Comparison of ENCODE assay signal across 14 mouse cellular contexts in genomic region chr11:86646885-86647459, GRCm38 (mm10). TPM values are rescaled to one million over a fixed set of nuclear protein-coding genes. Genes with fewer than 3 reads are reported as not detected.
DNase-seq lines count a peak whose midpoint lies in the region; ATAC-seq and TF ChIP-seq lines count a peak whose summit lies in the region.
"Had no signal": no experiment of that assay in that cellular context is flagged by ENCODE, and none has a peak within 500 bp of the region (broad histone marks: within the 10 kb centered on the region; RNA-seq: fewer than 3 reads in every experiment).

No protein-coding gene starts in this region.

- no peak for ATAC-seq in forebrain, postnatal 0 days
- no peak for ATAC-seq in heart, embryonic 16.5 days (replicated peaks; ENCODE audit: extremely low read depth, insufficient read depth, low FRiP score)
- no peak for ATAC-seq in limb, embryonic 12.5 days (ENCODE audit: insufficient number of reproducible peaks, insufficient read depth, low FRiP score, low TSS enrichment, low read depth)
- no peak for ATAC-seq in stomach, embryonic 15.5 days (ENCODE audit: insufficient read depth, low FRiP score, low read depth)
- ATAC-seq in CD4-positive, CD25-positive, alpha-beta regulatory T cell, adult 4 months = no peak
- ATAC-seq: forebrain, embryonic 16.5 days had no signal

- peaks cover 18% of the 10 kb centered on the region for H3K4me1 ChIP-seq in forebrain, embryonic 10.5 days
- no peaks in the 10 kb centered on the region for H3K4me1 ChIP-seq in forebrain, postnatal 0 days (ENCODE audit: insufficient read depth)
- H3K4me1 ChIP-seq in heart, embryonic 16.5 days (ENCODE audit: control insufficient read depth, insufficient read depth, low read length) = peaks cover 6% of the 10 kb centered on the region
- peaks cover 7% of the 10 kb centered on the region for H3K4me1 ChIP-seq in limb, embryonic 12.5 days (replicated peaks)
- H3K4me1 ChIP-seq in limb, embryonic 10.5 days = no peaks in the 10 kb centered on the region
- H3K4me1 ChIP-seq in stomach, embryonic 15.5 days = no peaks in the 10 kb centered on the region
- H3K4me1 ChIP-seq: hindbrain, embryonic 15.5 days had no signal

- peak overlapping the region; percentile 40; the same call in 1 of the 2 replicates for H3K27ac ChIP-seq in forebrain, embryonic 10.5 days
- no peak overlapping the region for H3K27ac ChIP-seq in forebrain, postnatal 0 days (ENCODE audit: low read depth, low read length)
- H3K27ac ChIP-seq in heart, embryonic 16.5 days (ENCODE audit: low read length) = peak overlapping the region; percentile 49
- 0 out of 2 replicates have a peak overlapping the region, but pooled peaks have one; percentile 2 for H3K27ac ChIP-seq in limb, embryonic 12.5 days
- no peak overlapping the region for H3K27ac ChIP-seq in limb, embryonic 10.5 days
- H3K27ac ChIP-seq in stomach, embryonic 15.5 days = 0 out of 2 replicates have a peak overlapping the region, but pooled peaks have one; percentile 28
- H3K27ac ChIP-seq: hindbrain, embryonic 15.5 days; layer of hippocampus, adult 2 months had no signal

- no peak overlapping the region for H3K4me3 ChIP-seq in forebrain, embryonic 10.5 days
- no peak overlapping the region for H3K4me3 ChIP-seq in forebrain, postnatal 0 days (ENCODE audit: low read depth, low read length)
- H3K4me3 ChIP-seq in heart, embryonic 16.5 days (ENCODE audit: low read length) = no peak overlapping the region
- H3K4me3 ChIP-seq in limb, embryonic 12.5 days (replicated peaks) = no peak overlapping the region
- no peak overlapping the region for H3K4me3 ChIP-seq in limb, embryonic 10.5 days
- no peak overlapping the region for H3K4me3 ChIP-seq in stomach, embryonic 15.5 days (replicated peaks)
- H3K4me3 ChIP-seq: hindbrain, embryonic 15.5 days; layer of hippocampus, adult 2 months had no signal

- intact Hi-C loops in heart, postnatal 36 days (cut with DNase I) = no loop called here

- no peak for DNase-seq in forebrain, embryonic 10.5 days (ENCODE audit: extremely low spot score, low spot score)
- no peak for DNase-seq in forebrain, postnatal 0 days
- no peak for DNase-seq in heart, postnatal 36 days
- DNase-seq in limb, embryonic 10.5 days (ENCODE audit: low spot score) = no peak
- DNase-seq: cerebellum, postnatal 14 days; kidney, adult 18-20 months; thymus, adult 18-20 months had no signal

- TF ChIP-seq CTCF in forebrain, postnatal 0 days (IDR thresholded peaks at IDR 0.05; ENCODE audit: low read depth) = no peak

- H3K36me3 ChIP-seq in forebrain, embryonic 10.5 days (replicated peaks) = peaks cover 15% of the 10 kb centered on the region
- H3K36me3 ChIP-seq in forebrain, postnatal 0 days (ENCODE audit: insufficient read depth) = peaks cover 7% of the 10 kb centered on the region
- H3K36me3 ChIP-seq in heart, embryonic 16.5 days (ENCODE audit: control insufficient read depth, insufficient read depth) = no peaks in the 10 kb centered on the region
- peaks cover 16% of the 10 kb centered on the region for H3K36me3 ChIP-seq in limb, embryonic 12.5 days
- peaks cover 15% of the 10 kb centered on the region for H3K36me3 ChIP-seq in limb, embryonic 10.5 days
- peaks cover 4% of the 10 kb centered on the region; the same call in 1 of the 2 replicates for H3K36me3 ChIP-seq in stomach, embryonic 15.5 days

- no peak overlapping the region for H3K4me2 ChIP-seq in forebrain, postnatal 0 days (ENCODE audit: low read depth)
- peak overlapping the region; percentile 22; the same call in 1 of the 2 replicates for H3K4me2 ChIP-seq in heart, embryonic 16.5 days (ENCODE audit: low read depth, low read length)
- no peak overlapping the region for H3K4me2 ChIP-seq in limb, embryonic 12.5 days
- H3K4me2 ChIP-seq in stomach, embryonic 15.5 days = no peak overlapping the region
- H3K4me2 ChIP-seq: hindbrain, embryonic 15.5 days had no signal

- H3K9me3 ChIP-seq in forebrain, embryonic 10.5 days = no peaks in the 10 kb centered on the region
- H3K9me3 ChIP-seq in forebrain, postnatal 0 days (ENCODE audit: low read length) = no peaks in the 10 kb centered on the region
- no peaks in the 10 kb centered on the region for H3K9me3 ChIP-seq in heart, embryonic 16.5 days (replicated peaks; ENCODE audit: control insufficient read depth, low read length)
- H3K9me3 ChIP-seq in limb, embryonic 12.5 days = no peaks in the 10 kb centered on the region
- no peaks in the 10 kb centered on the region for H3K9me3 ChIP-seq in limb, embryonic 10.5 days (replicated peaks)
- no peaks in the 10 kb centered on the region for H3K9me3 ChIP-seq in stomach, embryonic 15.5 days
- H3K9me3 ChIP-seq: hindbrain, embryonic 15.5 days had no signal

- no peaks in the 10 kb centered on the region for H3K27me3 ChIP-seq in forebrain, embryonic 10.5 days (ENCODE audit: poor library complexity, severe bottlenecking)
- H3K27me3 ChIP-seq in forebrain, postnatal 0 days (ENCODE audit: insufficient read depth, low read length) = no peaks in the 10 kb centered on the region
- H3K27me3 ChIP-seq in heart, embryonic 16.5 days (ENCODE audit: control insufficient read depth, insufficient read depth, low read length) = no peaks in the 10 kb centered on the region
- H3K27me3 ChIP-seq in limb, embryonic 12.5 days = no peaks in the 10 kb centered on the region
- H3K27me3 ChIP-seq in limb, embryonic 10.5 days (ENCODE audit: low read depth, poor library complexity, severe bottlenecking) = no peaks in the 10 kb centered on the region
- H3K27me3 ChIP-seq in stomach, embryonic 15.5 days (replicated peaks) = no peaks in the 10 kb centered on the region
- H3K27me3 ChIP-seq: hindbrain, embryonic 15.5 days had no signal

- 88% methylated on average over 3 of the region's 3 CpGs for WGBS in forebrain, embryonic 10.5 days
- WGBS in forebrain, postnatal 0 days = 86% methylated on average over 3 of the region's 3 CpGs
- 65% methylated on average over 3 of the region's 3 CpGs for WGBS in heart, embryonic 16.5 days
- WGBS in limb, embryonic 12.5 days = 93% methylated on average over 3 of the region's 3 CpGs
- WGBS in limb, embryonic 10.5 days = 96% methylated on average over 3 of the region's 3 CpGs
- WGBS in stomach, embryonic 15.5 days = 85% methylated on average over 3 of the region's 3 CpGs

- H3K9ac ChIP-seq in forebrain, postnatal 0 days = no peak overlapping the region
- H3K9ac ChIP-seq in heart, embryonic 16.5 days (ENCODE audit: low read length) = no peak overlapping the region
- H3K9ac ChIP-seq in limb, embryonic 12.5 days (replicated peaks) = no peak overlapping the region
- no peak overlapping the region for H3K9ac ChIP-seq in stomach, embryonic 15.5 days
- H3K9ac ChIP-seq: hindbrain, embryonic 15.5 days had no signal

RNA-seq across cellular contexts. Expression of gene Vmp1, which starts 36.7 kb away (rescaled TPM):
- polyA plus RNA-seq in forebrain, embryonic 10.5 days (2016; fragmentation: Nextera tagmentation; extraction: Ambion mirVana) = 93.0 and 97.4 TPM in 2 replicates
- total RNA-seq in forebrain, postnatal 0 days (2014; rRNA removed) = 59.5 and 66.7 TPM in 2 replicates
- 130 and 131 TPM in 2 replicates for polyA plus RNA-seq in forebrain, postnatal 0 days (2015; fragmentation: Nextera tagmentation; extraction: Ambion mirVana)
- polyA plus RNA-seq in heart, embryonic 16.5 days (2015; fragmentation: Nextera tagmentation; extraction: Ambion mirVana) = 79.6 and 95.0 TPM in 2 replicates
- 10 to 100 TPM; 49.4 to 69.0 TPM for total RNA-seq in heart, postnatal 36 days (2021)
- 79.8 and 85.1 TPM in 2 replicates for polyA plus RNA-seq in limb, embryonic 12.5 days (2016; fragmentation: Nextera tagmentation; extraction: Ambion mirVana)
- polyA plus RNA-seq in limb, embryonic 10.5 days (2016; fragmentation: Nextera tagmentation; extraction: Ambion mirVana) = 88.6 and 97.9 TPM in 2 replicates
- 144 and 153 TPM in 2 replicates for polyA plus RNA-seq in stomach, embryonic 15.5 days (2015; fragmentation: Nextera tagmentation; extraction: Ambion mirVana)
- polyA plus RNA-seq in CD4-positive, CD25-positive, alpha-beta regulatory T cell, adult 4 months (2017; shearing (Covaris generic)) = 100 to 1,000 TPM; 405 to 430 TPM

RNA-seq across cellular contexts. Expression of gene Ptrh2, which starts 36.8 kb away (rescaled TPM):
- 45.0 and 48.9 TPM in 2 replicates for polyA plus RNA-seq in forebrain, embryonic 10.5 days (2016; fragmentation: Nextera tagmentation; extraction: Ambion mirVana)
- 19.4 and 23.8 TPM in 2 replicates for total RNA-seq in forebrain, postnatal 0 days (2014; rRNA removed)
- polyA plus RNA-seq in forebrain, postnatal 0 days (2015; fragmentation: Nextera tagmentation; extraction: Ambion mirVana) = 27.3 and 29.0 TPM in 2 replicates
- 19.2 and 19.8 TPM in 2 replicates for polyA plus RNA-seq in heart, embryonic 16.5 days (2015; fragmentation: Nextera tagmentation; extraction: Ambion mirVana)
- 1 to 10 TPM; 6.2 to 7.3 TPM for total RNA-seq in heart, postnatal 36 days (2021)
- polyA plus RNA-seq in limb, embryonic 12.5 days (2016; fragmentation: Nextera tagmentation; extraction: Ambion mirVana) = 40.4 and 42.9 TPM in 2 replicates
- 45.6 and 45.9 TPM in 2 replicates for polyA plus RNA-seq in limb, embryonic 10.5 days (2016; fragmentation: Nextera tagmentation; extraction: Ambion mirVana)
- polyA plus RNA-seq in stomach, embryonic 15.5 days (2015; fragmentation: Nextera tagmentation; extraction: Ambion mirVana) = 30.3 and 31.9 TPM in 2 replicates
- 10 to 100 TPM in 1 of 2 experiments, 1 to 10 TPM in 1; 9.8 to 10.7 TPM for polyA plus RNA-seq in CD4-positive, CD25-positive, alpha-beta regulatory T cell, adult 4 months (2017; shearing (Covaris generic))

Comparison
In these comparisons a context has a peak if more than half of its experiments do, and no peak if none do; other contexts are left out.
1. H3K27ac ChIP-seq: peak in forebrain, embryonic 10.5 days (single experiment), heart, embryonic 16.5 days (single experiment), limb, embryonic 12.5 days (single experiment) and stomach, embryonic 15.5 days (single experiment); none in forebrain, postnatal 0 days (single experiment) and limb, embryonic 10.5 days (single experiment).